Mouse (Mus musculus) bone marrow, adult 2 months (tissue): ENCODE data around the gene Ksr2. TPM values are rescaled to one million over a fixed set of nuclear protein-coding genes. Genes with fewer than 3 reads are reported as not detected.
"Not testable (repeated sequence)": the region's sequence is repeated elsewhere in the genome, so short reads cannot be mapped to it uniquely, and the experiment has no call there.

Experiments used
- H3K27ac ChIP-seq: fragments of 200-500 bp; 2 replicates; pipeline ENCODE4 v1.5.1; 2012; ENCODE audit warnings: low read depth, mild to moderate bottlenecking, control low read depth, inconsistent platforms, low read length; ENCODE audit not compliant: control insufficient read depth, poor library complexity, insufficient read depth
- H3K4me1 ChIP-seq: fragments of 200-500 bp; 2 replicates; pipeline ENCODE4 v1.6.1; 2011; ENCODE audit warnings: low read length; ENCODE audit not compliant: control insufficient read depth, insufficient read depth
- H3K4me3 ChIP-seq: fragments of 200-500 bp; replicated peaks from 2 replicates; pipeline ENCODE3; 2011; ENCODE audit warnings: mild to moderate bottlenecking, low read depth, low read length, control low read depth; ENCODE audit not compliant: control insufficient read depth
- CTCF ChIP-seq: fragments of 200-500 bp; IDR thresholded peaks from 2 replicates; pipeline ENCODE4 v1.5.1; 2011; ENCODE audit warnings: low read length, control low read depth; ENCODE audit not compliant: control insufficient read depth, insufficient read depth
- POLR2A ChIP-seq: fragments of 200-500 bp; IDR thresholded peaks from 2 replicates; pipeline ENCODE4 v1.6.1; 2011; ENCODE audit warnings: low read depth, mild to moderate bottlenecking, control low read depth, low read length, borderline replicate concordance; ENCODE audit not compliant: control insufficient read depth
- WGBS: fragments of 180-500 bp; shearing (Covaris S2); methylation state at CpG from one replicate; pipeline ENCODE4 v1.1.7; 2018; 5-methylcytosine and 5-hydroxymethylcytosine counted together
- polyA plus RNA-seq: library from polyadenylated mRNA; stranded (reverse); fragments of >200 nt; gene quantifications from 2 replicates; pipeline ENCODE4 v1.2.4, GENCODE M21; 2011; ENCODE audit warnings: low replicate concordance; ENCODE audit not compliant: missing spikeins, insufficient read depth, insufficient read length

Gene Ksr2
- polyA plus RNA-seq, 1 experiment: not detected

GRCm38 (mm10) chr5:117398007-117398550 lies 15.7 kb upstream of the Ksr2 start:
- H3K27ac ChIP-seq: no peak overlapping the region
- H3K4me3 ChIP-seq: no peak overlapping the region
- TF ChIP-seq CTCF: no peak
- no peak for TF ChIP-seq POLR2A
- WGBS: 82% methylated on average over 4 of the region's 5 CpGs
- no peaks in the 10 kb centered on the region; the same call in 1 of the 2 replicates for H3K4me1 ChIP-seq

DNA sequence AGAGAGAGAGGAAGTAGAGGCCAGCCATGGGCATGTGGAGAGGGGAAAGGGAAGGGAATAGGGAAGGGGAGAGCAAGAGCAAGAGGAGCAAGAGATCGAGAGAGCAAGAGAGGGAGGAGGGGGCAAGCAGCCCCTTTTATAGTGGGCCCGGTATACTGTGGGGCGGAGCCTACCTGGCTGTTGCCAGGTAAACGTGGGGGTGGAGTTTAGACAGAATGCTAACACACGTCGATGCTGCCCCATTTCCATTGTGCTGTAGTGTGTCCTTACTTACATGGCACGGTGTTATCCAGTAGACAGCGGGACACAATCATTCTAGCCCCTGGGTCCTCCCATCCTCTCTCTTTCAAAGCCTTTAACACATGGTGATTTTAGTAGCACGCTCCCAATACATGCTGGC lies 14.5 kb upstream of the Ksr2 start:
- Histone ChIP-seq H3K4me1 (no peaks in the 10 kb centered on the region; the same call in 1 of the 2 replicates), H3K4me3 (no peak overlapping the region), H3K27ac (no peak overlapping the region)
- 83% methylated on average over 9 of the region's 9 CpGs for WGBS
- TF ChIP-seq POLR2A (no peak), CTCF (no peak)

- Histone ChIP-seq H3K4me1 (no peaks in the 10 kb centered on the region; the same call in 1 of the 2 replicates), H3K27ac (no peak overlapping the region), H3K4me3 (no peak overlapping the region)
- no peak for TF ChIP-seq POLR2A
- TF ChIP-seq CTCF: no peak
- WGBS: 84% methylated on average over 8 of the region's 8 CpGs
Observed at GRCm38 (mm10) chr5:117403609-117404008, 10.2 kb upstream of the Ksr2 start.

DNA sequence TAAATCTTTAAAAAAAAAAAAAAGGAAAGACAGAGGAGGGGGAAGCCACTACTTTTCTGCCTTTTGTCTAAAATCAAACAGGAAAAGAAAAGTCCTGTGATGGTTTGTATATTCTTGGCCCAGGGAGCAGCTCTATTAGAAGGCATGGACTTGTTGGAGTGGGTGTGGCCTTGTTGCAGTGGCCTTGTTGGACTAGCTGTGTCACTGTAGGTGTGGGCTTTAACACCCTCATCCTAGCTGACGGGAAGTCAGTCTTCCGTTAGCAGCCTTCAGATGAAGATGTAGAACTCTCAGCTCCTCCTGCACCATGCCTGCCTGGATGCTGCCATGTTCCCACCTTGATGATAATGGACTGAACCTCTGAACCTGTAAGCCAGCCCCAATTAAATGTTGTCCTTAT lies 9.1 kb upstream of the Ksr2 start:
- not testable (repeated sequence) for H3K27ac ChIP-seq, H3K4me3 ChIP-seq, H3K4me1 ChIP-seq
- 75% methylated on average over 2 of the region's 2 CpGs for WGBS

GRCm38 (mm10) chr5:117408216-117408615 lies 5.6 kb upstream of the Ksr2 start:
- Histone ChIP-seq H3K27ac (no peak overlapping the region), H3K4me1 (no peaks in the 10 kb centered on the region; the same call in 1 of the 2 replicates), H3K4me3 (no peak overlapping the region)
- peak; percentile 51 for TF ChIP-seq CTCF
- TF ChIP-seq POLR2A: no peak
- WGBS: 56% methylated on average over 4 of the region's 4 CpGs

- 58% methylated on average over 6 of the region's 6 CpGs for WGBS
- Histone ChIP-seq H3K4me1 (no peaks in the 10 kb centered on the region; the same call in 1 of the 2 replicates), H3K4me3 (no peak overlapping the region), H3K27ac (no peak overlapping the region)
- TF ChIP-seq CTCF: no peak
- no peak for TF ChIP-seq POLR2A
Observed at GRCm38 (mm10) chr5:117409369-117409768, 4.4 kb upstream of the Ksr2 start.

DNA sequence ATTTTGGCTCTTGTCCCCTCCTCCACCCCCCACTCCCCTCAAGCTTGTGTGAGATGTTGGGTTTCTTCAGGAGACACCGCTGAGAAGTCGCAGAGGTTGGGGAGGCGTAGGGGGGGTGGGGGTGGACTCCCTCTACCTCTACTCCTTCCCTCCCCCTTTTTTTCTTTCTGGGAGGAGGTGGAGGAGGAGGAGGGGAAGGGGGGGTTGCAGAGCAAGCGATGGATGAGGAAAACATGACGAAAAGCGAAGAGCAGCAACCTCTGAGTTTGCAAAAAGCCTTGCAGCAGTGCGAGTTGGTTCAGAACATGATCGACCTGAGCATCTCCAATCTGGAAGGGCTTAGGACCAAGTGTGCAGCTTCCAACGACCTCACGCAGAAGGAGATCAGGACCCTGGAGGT lies 811 bp downstream of the Ksr2 start:
- WGBS: 14% methylated on average over 10 of the region's 10 CpGs
- Histone ChIP-seq H3K4me3 (no peak overlapping the region), H3K4me1 (no peaks in the 10 kb centered on the region; the same call in 1 of the 2 replicates), H3K27ac (no peak overlapping the region)
- no peak for TF ChIP-seq CTCF
- no peak for TF ChIP-seq POLR2A

DNA sequence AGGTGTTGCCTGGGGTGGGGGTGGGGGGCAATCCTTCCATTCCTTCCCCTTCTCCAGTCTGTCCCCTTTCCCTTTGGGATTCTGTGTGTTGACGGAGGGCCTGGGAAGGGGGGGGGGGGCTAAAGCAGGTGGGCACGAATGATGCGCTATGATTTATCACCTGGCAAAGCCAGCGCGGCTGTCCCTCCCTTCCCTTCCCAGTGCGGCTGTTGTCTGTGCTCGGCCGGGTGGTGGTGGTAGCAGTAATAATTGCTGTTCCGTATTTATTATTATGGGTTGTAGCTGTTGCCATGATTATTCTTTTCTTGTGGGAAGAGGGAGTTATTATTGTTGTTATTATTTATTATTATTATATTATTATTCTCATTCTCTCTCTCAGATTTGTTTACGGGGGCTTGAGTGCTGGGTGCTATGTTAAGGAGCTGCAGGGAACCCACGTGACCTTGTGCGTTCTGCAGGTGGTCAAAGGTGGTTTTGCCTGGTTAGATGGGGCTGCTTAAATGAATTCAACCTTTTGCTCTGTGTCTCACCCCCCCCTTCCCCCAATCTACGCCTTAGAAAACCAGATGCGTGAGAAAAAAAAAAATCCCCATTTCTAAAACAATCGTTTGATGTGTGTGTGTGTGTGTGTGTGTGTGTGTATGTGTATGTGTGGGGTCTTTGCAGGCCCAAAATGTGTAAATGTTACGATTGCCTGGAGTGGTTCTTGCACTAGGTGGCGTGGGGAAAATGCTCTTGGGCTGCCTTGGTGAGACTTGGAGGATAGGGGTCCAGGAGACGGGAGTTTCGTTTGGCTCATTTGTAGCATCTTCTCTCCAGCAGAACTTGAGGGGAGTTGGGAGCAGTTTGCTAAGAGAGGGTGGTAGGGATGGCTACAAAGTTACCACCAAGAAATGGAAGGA lies 1.5 kb downstream of the Ksr2 start:
- no peaks in the 10 kb centered on the region; the same call in 1 of the 2 replicates for H3K4me1 ChIP-seq
- H3K4me3 ChIP-seq: no peak overlapping the region
- no peak overlapping the region for H3K27ac ChIP-seq
- 56% methylated on average over 19 of the region's 19 CpGs for WGBS
- TF ChIP-seq CTCF (no peak), POLR2A (no peak)

GRCm38 (mm10) chr5:117417442-117417841 lies 3.6 kb downstream of the Ksr2 start:
- H3K4me1 ChIP-seq: no peaks in the 10 kb centered on the region; the same call in 1 of the 2 replicates
- no peak overlapping the region for H3K27ac ChIP-seq
- WGBS: 13% methylated on average over 2 of the region's 2 CpGs
- TF ChIP-seq POLR2A (no peak), CTCF (no peak)
- no peak overlapping the region for H3K4me3 ChIP-seq

- not testable (repeated sequence) for H3K4me3 ChIP-seq, H3K4me1 ChIP-seq, H3K27ac ChIP-seq
- 86% methylated on average over 7 of the region's 7 CpGs for WGBS
Observed at GRCm38 (mm10) chr5:117433501-117433900, 19.7 kb downstream of the Ksr2 start.
